Mouse (Mus musculus): ENCODE results near the gene Rassf2. TPM values are rescaled to one million over a fixed set of nuclear protein-coding genes. Genes with fewer than 3 reads are reported as not detected.

Rassf2 gene
- polyA plus RNA-seq, 1 experiment from 2014 or later, result 15.8 TPM

DNA sequence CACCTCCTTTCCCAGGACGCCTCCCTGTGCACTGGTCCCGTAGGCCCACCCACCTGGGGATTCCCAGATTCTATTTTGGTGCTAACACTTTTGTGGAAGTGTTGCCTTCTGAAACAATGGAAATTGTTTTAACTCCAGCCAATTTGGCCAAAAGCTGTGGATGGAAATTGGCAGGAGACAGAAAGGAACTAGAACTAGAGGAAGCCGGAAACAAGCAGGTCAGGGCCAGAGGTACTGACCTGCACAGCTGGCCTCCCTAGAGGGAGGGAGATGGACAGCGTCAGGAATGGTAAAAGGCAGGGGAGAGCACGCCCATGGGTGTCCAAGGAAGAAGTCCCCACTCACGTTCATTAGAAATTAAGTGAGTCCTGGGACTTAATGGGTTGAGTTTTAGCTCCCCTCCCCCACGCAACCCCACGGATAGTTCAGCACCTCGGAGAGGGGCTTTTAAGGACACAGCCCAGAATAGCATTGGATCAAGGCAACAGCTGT, 72.3 kb downstream of the Rassf2 start:
- ATAC-seq (ENCODE audit: insufficient read depth) (peak; percentile 26; the same call in 1 of the 2 replicates), DNase-seq (peak; percentile 68)
- no peak overlapping the region for H3K4me3 ChIP-seq (ENCODE audit: low read depth, low read length)
- no peaks in the 10 kb centered on the region for H3K36me3 ChIP-seq (ENCODE audit: insufficient read depth)
- H3K27me3 ChIP-seq (ENCODE audit: insufficient read depth, low read length), result peaks cover 13% of the 10 kb centered on the region
- TF ChIP-seq CTCF (IDR thresholded peaks at IDR 0.05; ENCODE audit: low read depth), result no peak
- H3K9ac ChIP-seq, result no peak overlapping the region
- no peak overlapping the region for H3K27ac ChIP-seq (ENCODE audit: low read depth)
- no peaks in the 10 kb centered on the region for H3K9me3 ChIP-seq (ENCODE audit: low read depth, low read length)
- 41% methylated on average over 9 of the region's 9 CpGs for WGBS
- no peak overlapping the region for H3K4me2 ChIP-seq
- no peaks in the 10 kb centered on the region; the same call in 1 of the 2 replicates for H3K4me1 ChIP-seq (ENCODE audit: insufficient read depth)

DNA sequence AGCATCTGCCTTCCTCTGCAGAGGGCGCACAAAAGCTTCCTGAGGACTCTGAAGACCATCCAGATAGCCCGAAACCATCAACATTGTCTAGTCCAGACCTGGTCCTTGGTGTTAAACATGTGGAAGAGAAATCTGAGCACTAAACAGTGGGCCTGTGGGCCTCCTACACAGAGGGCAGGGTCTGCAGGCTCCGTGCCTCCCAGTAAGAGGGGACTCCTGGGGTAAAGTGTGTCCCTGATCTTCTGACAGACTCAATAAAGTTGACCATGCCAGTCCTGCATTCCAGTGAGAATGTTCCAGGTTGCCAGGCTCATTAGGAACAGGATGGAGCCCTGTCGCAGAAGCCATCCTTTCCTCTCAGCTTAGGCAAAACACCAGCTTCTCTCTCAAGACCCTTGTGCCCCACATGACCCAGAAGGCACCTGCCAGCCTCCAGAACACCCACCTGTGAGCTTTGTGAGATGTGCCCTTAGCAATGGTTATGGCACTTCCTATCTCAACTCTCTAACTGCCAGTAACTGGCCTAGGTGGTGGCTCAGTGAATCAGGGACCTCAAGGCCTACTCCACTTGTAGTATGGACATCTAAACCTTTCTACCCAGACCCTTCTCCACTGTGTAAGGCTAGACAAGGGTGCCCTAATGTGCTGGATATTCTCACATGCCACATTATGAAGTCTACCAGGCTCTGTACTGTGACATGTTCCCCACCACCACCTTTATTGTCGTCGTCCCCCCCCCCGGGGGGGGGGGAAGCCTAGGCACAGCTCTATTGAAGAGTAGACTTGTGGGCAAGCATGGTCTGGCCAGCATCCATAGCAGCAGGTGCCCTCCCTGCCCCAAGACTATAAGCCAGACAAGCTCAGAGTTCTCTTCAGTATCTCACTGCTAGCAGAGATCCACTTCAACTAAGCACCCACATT, 73.5 kb downstream of the Rassf2 start:
- DNase-seq (no peak), ATAC-seq (ENCODE audit: insufficient read depth) (no peak)
- no peak overlapping the region for H3K4me2 ChIP-seq
- TF ChIP-seq CTCF (IDR thresholded peaks at IDR 0.05; ENCODE audit: low read depth), result no peak
- WGBS, result 70% methylated on average over 7 of the region's 7 CpGs
- peaks cover 24% of the 10 kb centered on the region for H3K27me3 ChIP-seq (ENCODE audit: insufficient read depth, low read length)
- no peak overlapping the region for H3K27ac ChIP-seq (ENCODE audit: low read depth)
- no peaks in the 10 kb centered on the region; the same call in 1 of the 2 replicates for H3K4me1 ChIP-seq (ENCODE audit: insufficient read depth)
- H3K9me3 ChIP-seq (ENCODE audit: low read depth, low read length), result no peaks in the 10 kb centered on the region
- no peak overlapping the region for H3K9ac ChIP-seq
- H3K4me3 ChIP-seq (ENCODE audit: low read depth, low read length), result no peak overlapping the region
- H3K36me3 ChIP-seq (ENCODE audit: insufficient read depth), result no peaks in the 10 kb centered on the region

- Histone ChIP-seq H3K4me2 (peak overlapping the region; percentile 57), H3K9me3 (ENCODE audit: low read depth, low read length) (no peaks in the 10 kb centered on the region), H3K36me3 (ENCODE audit: insufficient read depth) (no peaks in the 10 kb centered on the region), H3K27me3 (ENCODE audit: insufficient read depth, low read length) (peaks cover 26% of the 10 kb centered on the region), H3K27ac (ENCODE audit: low read depth) (no peak overlapping the region), H3K9ac (no peak overlapping the region), H3K4me1 (ENCODE audit: insufficient read depth) (no peaks in the 10 kb centered on the region; the same call in 1 of the 2 replicates), H3K4me3 (ENCODE audit: low read depth, low read length) (peak overlapping the region; percentile 16)
- peak; percentile 74; the same call in 1 of the 2 replicates for ATAC-seq (ENCODE audit: insufficient read depth)
- no peak for TF ChIP-seq CTCF (IDR thresholded peaks at IDR 0.05; ENCODE audit: low read depth)
- DNase-seq, result peak; percentile 71
- WGBS, result 4% methylated on average over 17 of the region's 17 CpGs
Observed at GRCm38 (mm10) chr2:131955264-131955663, 74.8 kb downstream of the Rassf2 start.

DNA sequence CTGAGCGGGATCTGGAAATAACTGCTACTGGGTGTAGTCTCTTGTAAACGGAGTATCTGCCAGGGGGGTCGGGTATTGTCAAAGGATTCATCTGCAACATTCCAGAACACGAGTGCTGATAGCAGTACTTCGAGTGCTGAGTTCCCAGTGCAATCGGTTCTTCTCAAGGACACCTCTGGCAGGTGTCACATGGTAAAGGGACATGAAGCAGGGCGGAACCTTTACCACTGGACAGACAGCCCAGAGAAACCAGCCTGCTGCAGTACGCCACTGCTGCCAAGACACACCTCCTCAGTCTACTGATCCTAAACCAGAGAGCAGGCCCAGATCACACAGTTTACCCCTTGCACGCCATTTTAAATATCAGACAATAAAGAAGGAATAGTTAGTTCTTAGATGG, 75.2 kb downstream of the Rassf2 start:
- no peaks in the 10 kb centered on the region; the same call in 1 of the 2 replicates for H3K4me1 ChIP-seq (ENCODE audit: insufficient read depth)
- H3K9me3 ChIP-seq (ENCODE audit: low read depth, low read length), result no peaks in the 10 kb centered on the region
- DNase-seq (no peak), ATAC-seq (ENCODE audit: insufficient read depth) (peak; percentile 16; the same call in 1 of the 2 replicates)
- no peak overlapping the region for H3K9ac ChIP-seq
- H3K4me2 ChIP-seq, result peak overlapping the region; percentile 57
- peaks cover 26% of the 10 kb centered on the region for H3K27me3 ChIP-seq (ENCODE audit: insufficient read depth, low read length)
- no peak overlapping the region for H3K27ac ChIP-seq (ENCODE audit: low read depth)
- peak overlapping the region; percentile 16 for H3K4me3 ChIP-seq (ENCODE audit: low read depth, low read length)
- TF ChIP-seq CTCF (IDR thresholded peaks at IDR 0.05; ENCODE audit: low read depth), result no peak
- no peaks in the 10 kb centered on the region for H3K36me3 ChIP-seq (ENCODE audit: insufficient read depth)
- WGBS, result 36% methylated on average over 9 of the region's 9 CpGs

GRCm38 (mm10) chr2:131953711-131954110, 76.3 kb downstream of the Rassf2 start:
- no peak for ATAC-seq (ENCODE audit: insufficient read depth)
- no peak overlapping the region for H3K27ac ChIP-seq (ENCODE audit: low read depth)
- H3K9me3 ChIP-seq (ENCODE audit: low read depth, low read length), result no peaks in the 10 kb centered on the region
- 81% methylated on average over 4 of the region's 4 CpGs for WGBS
- DNase-seq, result no peak
- no peaks in the 10 kb centered on the region; the same call in 1 of the 2 replicates for H3K4me1 ChIP-seq (ENCODE audit: insufficient read depth)
- TF ChIP-seq CTCF (IDR thresholded peaks at IDR 0.05; ENCODE audit: low read depth), result no peak
- peak overlapping the region; percentile 52 for H3K4me2 ChIP-seq
- H3K9ac ChIP-seq, result no peak overlapping the region
- peaks cover 26% of the 10 kb centered on the region for H3K27me3 ChIP-seq (ENCODE audit: insufficient read depth, low read length)
- peak overlapping the region; percentile 25 for H3K4me3 ChIP-seq (ENCODE audit: low read depth, low read length)
- no peaks in the 10 kb centered on the region for H3K36me3 ChIP-seq (ENCODE audit: insufficient read depth)

GRCm38 (mm10) chr2:131952961-131953538, 77.0 kb downstream of the Rassf2 start:
- ATAC-seq (ENCODE audit: insufficient read depth) (no peak), DNase-seq (peak; percentile 50)
- Histone ChIP-seq H3K4me3 (ENCODE audit: low read depth, low read length) (peak overlapping the region; percentile 25), H3K9me3 (ENCODE audit: low read depth, low read length) (no peaks in the 10 kb centered on the region), H3K27me3 (ENCODE audit: insufficient read depth, low read length) (peaks cover 26% of the 10 kb centered on the region), H3K9ac (no peak overlapping the region), H3K4me2 (peak overlapping the region; percentile 52), H3K36me3 (ENCODE audit: insufficient read depth) (no peaks in the 10 kb centered on the region), H3K4me1 (ENCODE audit: insufficient read depth) (no peaks in the 10 kb centered on the region; the same call in 1 of the 2 replicates), H3K27ac (ENCODE audit: low read depth) (no peak overlapping the region)
- 8% methylated on average over 29 of the region's 29 CpGs for WGBS
- TF ChIP-seq CTCF (IDR thresholded peaks at IDR 0.05; ENCODE audit: low read depth), result no peak

GRCm38 (mm10) chr2:131952456-131952855, 77.6 kb downstream of the Rassf2 start:
- no peak for TF ChIP-seq CTCF (IDR thresholded peaks at IDR 0.05; ENCODE audit: low read depth)
- no peak for ATAC-seq (ENCODE audit: insufficient read depth)
- no peak overlapping the region for H3K27ac ChIP-seq (ENCODE audit: low read depth)
- peaks cover 26% of the 10 kb centered on the region for H3K27me3 ChIP-seq (ENCODE audit: insufficient read depth, low read length)
- H3K4me2 ChIP-seq, result peak overlapping the region; percentile 52
- H3K4me3 ChIP-seq (ENCODE audit: low read depth, low read length), result no peak overlapping the region; the same call in 1 of the 2 replicates
- H3K9ac ChIP-seq, result no peak overlapping the region
- H3K4me1 ChIP-seq (ENCODE audit: insufficient read depth), result no peaks in the 10 kb centered on the region; the same call in 1 of the 2 replicates
- no peaks in the 10 kb centered on the region for H3K36me3 ChIP-seq (ENCODE audit: insufficient read depth)
- no peaks in the 10 kb centered on the region for H3K9me3 ChIP-seq (ENCODE audit: low read depth, low read length)
- peak; percentile 44 for DNase-seq
- 43% methylated on average over 2 of the region's 2 CpGs for WGBS

Measured in lung, embryonic 14.5 days (tissue).